11 mouse cellular contexts compared by ENCODE assay signal in the genomic region with DNA sequence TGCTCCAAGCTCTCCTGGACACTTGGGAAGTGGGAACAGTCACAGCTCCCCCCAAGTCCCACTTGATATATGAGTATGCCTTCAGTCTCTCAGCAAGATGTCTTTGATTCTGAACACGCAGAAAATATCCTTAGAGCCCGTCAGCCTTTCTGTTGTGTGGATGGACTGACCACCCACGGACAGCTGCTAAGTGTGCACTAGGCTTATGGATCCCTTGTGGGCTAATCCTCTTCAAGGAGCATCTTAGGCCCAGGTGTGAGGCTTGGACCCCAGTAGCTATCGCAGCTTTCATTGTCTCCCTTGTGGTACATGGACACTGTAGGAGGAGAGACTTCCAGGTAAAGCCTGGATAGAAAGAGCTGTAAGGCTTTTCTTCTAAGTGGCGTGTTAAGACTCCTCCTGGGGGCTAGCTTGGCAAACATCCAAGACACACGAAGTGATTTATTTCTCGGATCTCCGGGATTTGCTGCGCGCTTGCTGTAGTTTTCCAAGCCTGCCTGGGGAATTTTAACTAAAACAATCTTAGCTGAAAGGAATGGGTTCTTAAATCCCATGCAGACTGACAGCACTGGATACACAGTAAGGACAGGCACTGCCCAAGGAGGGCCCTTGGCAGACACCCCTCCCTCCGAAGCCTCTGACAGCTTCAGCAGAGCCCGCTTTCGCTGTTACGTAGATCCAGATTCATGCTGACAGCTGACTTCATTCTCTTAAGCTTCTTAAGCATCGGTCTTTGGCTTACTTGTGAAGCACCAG.
DNase-seq lines count a peak whose midpoint lies in the region; ATAC-seq and TF ChIP-seq lines count a peak whose summit lies in the region.
"Had no signal": no experiment of that assay in that cellular context is flagged by ENCODE, and none has a peak within 500 bp of the region (broad histone marks: within the 10 kb centered on the region; RNA-seq: fewer than 3 reads in every experiment).

No protein-coding gene starts in this region.

- H3K4me1 ChIP-seq in forebrain, embryonic 16.5 days (replicated peaks; ENCODE audit: control insufficient read depth, insufficient read depth, low read length): peaks cover 21% of the 10 kb centered on the region
- H3K4me1 ChIP-seq: liver, embryonic 15.5 days had no signal

- ATAC-seq in forebrain, embryonic 16.5 days: peak; percentile 49
- ATAC-seq: inflammation-experienced regulatory T-cells, adult 6 months had no signal

- no peaks in the 10 kb centered on the region for H3K9me3 ChIP-seq in forebrain, embryonic 16.5 days (ENCODE audit: control insufficient read depth, low read length)
- H3K9me3 ChIP-seq: G1E; liver, embryonic 15.5 days had no signal

- no peaks in the 10 kb centered on the region for H3K27me3 ChIP-seq in forebrain, embryonic 16.5 days (replicated peaks; ENCODE audit: control insufficient read depth, insufficient read depth, low read length)
- H3K27me3 ChIP-seq: liver, embryonic 15.5 days had no signal

- H3K36me3 ChIP-seq in forebrain, embryonic 16.5 days (ENCODE audit: control insufficient read depth, insufficient read depth): no peaks in the 10 kb centered on the region
- H3K36me3 ChIP-seq: G1E; liver, embryonic 15.5 days had no signal

- H3K27ac ChIP-seq in layer of hippocampus, adult 2 months: peak overlapping the region; percentile 63
- H3K27ac ChIP-seq in forebrain, embryonic 16.5 days (ENCODE audit: low read length): peak overlapping the region; percentile 39
- H3K27ac ChIP-seq: liver, embryonic 15.5 days had no signal

- WGBS in forebrain, embryonic 16.5 days: 29% methylated on average over 15 of the region's 15 CpGs

- intact Hi-C loops in left cerebral cortex, postnatal 14 days (cut with DNase I): loop anchor here (5.0 kb wide), 1 partner anchor 321 kb away; no protein-coding TSS in a partner anchor

- no peak overlapping the region for H3K4me3 ChIP-seq in layer of hippocampus, adult 2 months
- no peak overlapping the region for H3K4me3 ChIP-seq in forebrain, embryonic 16.5 days (replicated peaks; ENCODE audit: low read length)
- H3K4me3 ChIP-seq: liver, embryonic 15.5 days had no signal

- peak overlapping the region; percentile 7 for H3K9ac ChIP-seq in forebrain, embryonic 16.5 days (replicated peaks; ENCODE audit: low read depth, low read length)
- H3K9ac ChIP-seq: liver, embryonic 15.5 days had no signal

- DNase-seq in layer of hippocampus, adult 2 months (ENCODE audit: low spot score in 2 of 2): peak in 1 of 2 experiments; percentile 52
- DNase-seq in layer of hippocampus, adult 9-10 months (ENCODE audit: low spot score): no peak
- DNase-seq in left cerebral cortex, postnatal 14 days (ENCODE audit: low spot score in 2 of 2): peak; percentile 48 to 51
- peak; percentile 83 for DNase-seq in retina, postnatal 1 day
- no peak for DNase-seq in thymus, postnatal 10 days (ENCODE audit: low spot score in 2 of 2)
- DNase-seq in thymus, postnatal 36 days: no peak
- no peak for DNase-seq in cerebellum, adult 9-10 months

- H3K4me2 ChIP-seq in forebrain, embryonic 16.5 days (ENCODE audit: low read length): peak overlapping the region; percentile 37
- H3K4me2 ChIP-seq: liver, embryonic 15.5 days had no signal

- TF ChIP-seq CTCF in layer of hippocampus, adult 2 months (conservative IDR thresholded peaks at IDR 0.05): no peak

Comparison
In these comparisons a context has a peak if more than half of its experiments do, and no peak if none do; other contexts are left out.
1. DNase-seq: peak in left cerebral cortex, postnatal 14 days (2 of 2) and retina, postnatal 1 day (single experiment); none in layer of hippocampus, adult 9-10 months (single experiment), thymus, postnatal 10 days (0 of 2), thymus, postnatal 36 days (0 of 2) and cerebellum, adult 9-10 months (single experiment).